Mouse (Mus musculus): ENCODE measurements at regions not wholly inside any gene's neighbourhood (a gene's known extent, or its start where the extent isn't known, plus 50 kb on each side); places are given as distances from the start of the nearest gene placed in this dataset.

DNA sequence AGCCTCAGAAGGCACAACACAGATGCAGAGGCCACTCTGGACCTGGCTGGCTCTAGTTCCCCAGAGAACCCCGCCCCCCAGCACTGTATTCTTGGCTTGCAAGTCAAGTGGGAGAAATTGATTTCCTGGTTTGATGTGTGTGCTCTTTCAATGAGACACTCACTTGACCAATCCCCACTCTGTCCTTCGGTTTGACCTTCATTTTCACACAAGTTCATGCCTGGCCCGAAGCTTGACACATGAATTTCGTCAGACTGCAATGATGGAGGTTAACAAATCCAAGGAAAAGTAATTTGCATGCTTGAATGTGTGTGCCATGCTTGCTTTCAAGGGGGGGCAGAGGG, 333.4 kb upstream of the Mki67 start:
- Histone ChIP-seq H3K9me3 (replicated peaks; ENCODE audit: insufficient read depth, low read length) (no peaks in the 10 kb centered on the region), H3K27ac (ENCODE audit: control insufficient read depth, low read depth, low read length) (no peak overlapping the region), H3K9ac (ENCODE audit: control insufficient read depth, low read depth, low read length, poor library complexity, severe bottlenecking) (no peak overlapping the region), H3K36me3 (ENCODE audit: control insufficient read depth in 1 of 2, insufficient read depth in 2 of 2, low read length in 2 of 2) (no peaks in the 10 kb centered on the region), H3K79me2 (ENCODE audit: control insufficient read depth, insufficient read depth, low read length, poor library complexity) (no peaks in the 10 kb centered on the region), H3K27me3 (ENCODE audit: control insufficient read depth in 1 of 2, insufficient read depth in 2 of 2, low read length in 2 of 2) (no peaks in the 10 kb centered on the region), H3K4me1 (ENCODE audit: control insufficient read depth in 1 of 2, insufficient read depth in 2 of 2, low read length in 2 of 2) (no peaks in the 10 kb centered on the region), H3K4me3 (ENCODE audit: control insufficient read depth in 1 of 2, insufficient read depth in 1 of 2, low read depth in 2 of 2, low read length in 2 of 2) (no peak overlapping the region)
- no peak for DNase-seq (ENCODE audit: low read depth, low spot score)
- TF ChIP-seq NELFE (IDR thresholded peaks at IDR 0.05; ENCODE audit: low read depth, low read length) (no peak), ZC3H11A (IDR thresholded peaks at IDR 0.05; ENCODE audit: low read depth, low read length) (no peak), E2F4 (IDR thresholded peaks at IDR 0.05; ENCODE audit: borderline replicate concordance, low read depth, low read length) (no peak), MAFK (IDR thresholded peaks at IDR 0.05; ENCODE audit: borderline replicate concordance, low read depth, low read length) (no peak), MYC (IDR thresholded peaks at IDR 0.05; ENCODE audit: low read depth, low read length) (no peak), USF2 (IDR thresholded peaks at IDR 0.05; ENCODE audit: borderline replicate concordance in 1 of 2, insufficient read depth in 1 of 2, low read depth in 1 of 2, low read length in 2 of 2) (no peak), MAZ (IDR thresholded peaks at IDR 0.05; ENCODE audit: low read depth, low read length) (no peak), SIN3A (IDR thresholded peaks at IDR 0.05; ENCODE audit: low read length) (no peak), UBTF (IDR thresholded peaks at IDR 0.05; ENCODE audit: borderline replicate concordance, insufficient read depth, low read depth, low read length) (no peak), TBP (IDR thresholded peaks at IDR 0.05; ENCODE audit: low read depth, low read length) (no peak), GABPA (IDR thresholded peaks at IDR 0.05; ENCODE audit: low read depth, low read length) (no peak), POLR2A (IDR thresholded peaks at IDR 0.05; ENCODE audit: control insufficient read depth in 1 of 2, insufficient read depth in 1 of 2, low read depth in 1 of 2, low read length in 2 of 2, poor library complexity in 1 of 2) (no peak), HCFC1 (IDR thresholded peaks at IDR 0.05; ENCODE audit: low read depth, low read length) (no peak), POLR2AphosphoS5 (IDR thresholded peaks at IDR 0.05; ENCODE audit: borderline replicate concordance, low read depth, low read length) (no peak), USF1 (IDR thresholded peaks at IDR 0.05; ENCODE audit: low read depth, low read length) (no peak), TAL1 (IDR thresholded peaks at IDR 0.05; ENCODE audit: low read length) (no peak)

DNA sequence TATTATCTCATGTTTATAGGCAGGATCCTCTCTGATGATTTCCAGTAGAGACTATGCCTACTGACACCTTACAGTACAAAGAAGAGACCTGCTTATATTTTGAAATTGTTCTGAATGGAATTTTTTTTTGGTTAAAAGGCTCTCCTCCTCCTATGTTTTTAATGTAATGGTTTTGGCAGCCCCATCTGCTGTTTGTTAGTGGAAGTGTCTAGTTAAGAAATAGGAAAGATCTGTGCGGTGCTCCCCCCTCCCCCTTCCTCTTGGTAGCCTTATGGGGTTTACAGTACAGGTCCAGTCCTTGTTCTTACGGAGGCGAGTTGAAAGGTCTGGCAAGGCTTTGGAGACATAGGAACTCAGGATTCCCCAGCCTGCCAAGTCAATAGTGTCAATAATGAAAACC, 334.0 kb upstream of the Mki67 start:
- TF ChIP-seq ELF1 (IDR thresholded peaks at IDR 0.05; ENCODE audit: low read depth, low read length), result no peak
- no peak for TF ChIP-seq SIN3A (IDR thresholded peaks at IDR 0.05; ENCODE audit: low read length)
- no peak for TF ChIP-seq ZC3H11A (IDR thresholded peaks at IDR 0.05; ENCODE audit: low read depth, low read length)
- no peak for TF ChIP-seq CHD2 (IDR thresholded peaks at IDR 0.05; ENCODE audit: low read length)
- no peak for TF ChIP-seq MEF2A (IDR thresholded peaks at IDR 0.05; ENCODE audit: extremely low read depth, insufficient replicate concordance, low read depth, low read length, poor library complexity, severe bottlenecking)
- no peak for TF ChIP-seq GATA1 (IDR thresholded peaks at IDR 0.05; ENCODE audit: low read depth, low read length)
- no peak for TF ChIP-seq CHD1 (IDR thresholded peaks at IDR 0.05; ENCODE audit: low read depth, low read length)
- TF ChIP-seq USF1 (IDR thresholded peaks at IDR 0.05; ENCODE audit: low read depth, low read length), result no peak
- TF ChIP-seq E2F4 (IDR thresholded peaks at IDR 0.05; ENCODE audit: borderline replicate concordance, low read depth, low read length), result no peak
- no peak for TF ChIP-seq POLR2A (IDR thresholded peaks at IDR 0.05; ENCODE audit: control insufficient read depth in 1 of 2, insufficient read depth in 1 of 2, low read depth in 1 of 2, low read length in 2 of 2, poor library complexity in 1 of 2)
- TF ChIP-seq TAL1 (IDR thresholded peaks at IDR 0.05; ENCODE audit: low read length), result no peak
- no peak for TF ChIP-seq MYC (IDR thresholded peaks at IDR 0.05; ENCODE audit: low read depth, low read length)
- Histone ChIP-seq H3K27ac (ENCODE audit: control insufficient read depth, low read depth, low read length) (no peak overlapping the region), H3K4me3 (ENCODE audit: control insufficient read depth in 1 of 2, insufficient read depth in 1 of 2, low read depth in 2 of 2, low read length in 2 of 2) (no peak overlapping the region), H3K36me3 (ENCODE audit: control insufficient read depth in 1 of 2, insufficient read depth in 2 of 2, low read length in 2 of 2) (no peaks in the 10 kb centered on the region), H3K4me1 (ENCODE audit: control insufficient read depth in 1 of 2, insufficient read depth in 2 of 2, low read length in 2 of 2) (no peaks in the 10 kb centered on the region), H3K9me3 (replicated peaks; ENCODE audit: insufficient read depth, low read length) (no peaks in the 10 kb centered on the region), H3K9ac (ENCODE audit: control insufficient read depth, low read depth, low read length, poor library complexity, severe bottlenecking) (no peak overlapping the region), H3K79me2 (ENCODE audit: control insufficient read depth, insufficient read depth, low read length, poor library complexity) (no peaks in the 10 kb centered on the region), H3K27me3 (ENCODE audit: control insufficient read depth in 1 of 2, insufficient read depth in 2 of 2, low read length in 2 of 2) (no peaks in the 10 kb centered on the region)
- DNase-seq (ENCODE audit: low read depth, low spot score), result no peak

Data from MEL (cell line).